Mouse (Mus musculus): ENCODE results near the gene Carmil3.

DNA sequence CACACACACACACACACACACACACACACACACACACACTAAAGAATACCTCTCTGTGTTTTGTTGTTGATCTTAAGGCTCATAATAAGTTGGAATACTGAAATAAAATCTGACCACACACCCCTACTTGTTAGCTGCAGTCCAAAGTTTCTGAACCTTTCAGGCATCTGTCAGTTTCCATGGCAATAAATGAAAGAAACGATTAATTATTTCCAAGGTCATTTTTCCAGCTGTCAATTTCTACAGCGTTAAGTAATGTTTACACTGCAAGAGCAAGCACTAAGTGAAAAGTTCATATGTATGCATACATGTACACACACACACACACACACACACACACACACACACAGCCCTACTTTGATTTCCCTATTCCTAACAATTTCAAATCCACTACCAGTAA is 32.8 kb upstream of the Carmil3 start:
- TF ChIP-seq GATA1 (IDR thresholded peaks at IDR 0.05; ENCODE audit: borderline replicate concordance, low read length) (no peak), FLI1 (IDR thresholded peaks at IDR 0.05; ENCODE audit: low read length) (no peak)
